Mouse (Mus musculus) hindbrain, postnatal 0 days (tissue): Measurements from ENCODE around the gene Tekt3. TPM values are rescaled to one million over a fixed set of nuclear protein-coding genes. Genes with fewer than 3 reads are reported as not detected.

Experiments
- ATAC-seq: fragments of 200-750 bp; cut with Nextera tagmentation; 2 replicates; pipeline ENCODE4 v1.8.0; 2017; ENCODE audit warnings: mild to moderate bottlenecking, moderate TSS enrichment, moderate library complexity
- DNase-seq: peaks from one replicate; pipeline ENCODE4 v3.0.0-alpha.2; 2015; ENCODE audit warnings: low spot score
- H3K27ac ChIP-seq: fragments of 300-500 bp; sonication (generic); 2 replicates; pipeline ENCODE4 v1.5.1; 2014; ENCODE audit warnings: mild to moderate bottlenecking
- H3K27me3 ChIP-seq: fragments of 300-500 bp; sonication (generic); 2 replicates; pipeline ENCODE4 v1.6.1; 2014; ENCODE audit warnings: low read length, mixed read lengths; ENCODE audit not compliant: insufficient read depth
- H3K36me3 ChIP-seq: fragments of 300-500 bp; sonication (generic); 2 replicates; pipeline ENCODE4 v1.6.1; 2014; ENCODE audit warnings: low read length, mixed read lengths; ENCODE audit not compliant: insufficient read depth
- H3K4me1 ChIP-seq: fragments of 300-500 bp; sonication (generic); 2 replicates; pipeline ENCODE4 v1.6.1; 2014; ENCODE audit warnings: antibody characterized with exemption, low read length, mixed read lengths; ENCODE audit not compliant: insufficient read depth
- H3K4me2 ChIP-seq: fragments of 300-500 bp; sonication (generic); 2 replicates; pipeline ENCODE4 v1.6.1; 2014; ENCODE audit warnings: low read depth, mild to moderate bottlenecking, low read length, moderate library complexity, mixed read lengths
- H3K4me3 ChIP-seq: fragments of 300-500 bp; sonication (generic); 2 replicates; pipeline ENCODE4 v1.5.1; 2014; ENCODE audit warnings: low read length
- H3K9ac ChIP-seq: fragments of 300-500 bp; sonication (generic); replicated peaks from 2 replicates; pipeline ENCODE4 v1.6.1; 2014; ENCODE audit warnings: mild to moderate bottlenecking, low read length, moderate library complexity, mixed read lengths
- H3K9me3 ChIP-seq: fragments of 300-500 bp; sonication (generic); 2 replicates; pipeline ENCODE4 v1.6.1; 2016; ENCODE audit warnings: low read length, mixed read lengths
- CTCF ChIP-seq: IDR thresholded peaks from 2 replicates; pipeline ENCODE4 v1.5.1; 2016; ENCODE audit warnings: antibody characterized with exemption, control low read depth, low read depth
- WGBS: fragments of 180-500 bp; shearing (Covaris S2); extraction: QIAGEN DNeasy Blood & Tissue Kit; methylation state at CpG from one replicate; pipeline ENCODE4 v1.1.7; 2014; 5-methylcytosine and 5-hydroxymethylcytosine counted together
- polyA plus RNA-seq: library from polyadenylated mRNA; unstranded; fragments of >200 nt; fragmentation: Nextera tagmentation; extraction: Ambion mirVana; gene quantifications from 2 replicates; pipeline ENCODE4 v1.2.1, GENCODE M21; 2015
- total RNA-seq: library from RNA; depleted of rRNA; stranded (reverse); fragments of >200 nt; gene quantifications from 2 replicates; pipeline ENCODE4 v1.2.3, GENCODE M21; 2014

Gene Tekt3
- total and polyA plus RNA-seq, 2 experiments from 2014 or later = 0.21 TPM; not detected in 1

DNA sequence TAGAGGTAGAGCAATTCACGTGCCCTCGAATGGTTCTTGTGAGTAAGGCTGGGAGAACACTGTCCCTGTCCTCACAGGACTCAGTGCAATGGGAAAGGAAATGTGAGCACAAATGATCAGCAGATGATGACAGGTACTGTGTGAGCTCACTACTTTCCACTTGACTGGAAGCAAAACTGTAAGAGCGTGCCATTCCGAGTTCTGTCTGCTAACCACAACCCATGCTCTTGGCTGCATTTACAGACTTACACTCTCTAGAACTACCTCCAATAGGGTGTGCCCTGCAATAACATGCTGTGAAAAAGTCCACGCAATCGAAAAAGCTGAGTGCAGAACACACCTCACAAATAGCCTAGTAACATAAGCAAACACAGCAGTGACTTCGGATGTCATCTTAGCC is 5.9 kb upstream of the Tekt3 start:
- Histone ChIP-seq H3K9ac (no peak overlapping the region), H3K27me3 (no peaks in the 10 kb centered on the region), H3K27ac (no peak overlapping the region), H3K4me3 (no peak overlapping the region), H3K4me2 (no peak overlapping the region), H3K36me3 (no peaks in the 10 kb centered on the region), H3K9me3 (no peaks in the 10 kb centered on the region), H3K4me1 (no peaks in the 10 kb centered on the region)
- ATAC-seq = no peak
- 87% methylated on average over 7 of the region's 7 CpGs for WGBS
- DNase-seq = no peak
- no peak for TF ChIP-seq CTCF

DNA sequence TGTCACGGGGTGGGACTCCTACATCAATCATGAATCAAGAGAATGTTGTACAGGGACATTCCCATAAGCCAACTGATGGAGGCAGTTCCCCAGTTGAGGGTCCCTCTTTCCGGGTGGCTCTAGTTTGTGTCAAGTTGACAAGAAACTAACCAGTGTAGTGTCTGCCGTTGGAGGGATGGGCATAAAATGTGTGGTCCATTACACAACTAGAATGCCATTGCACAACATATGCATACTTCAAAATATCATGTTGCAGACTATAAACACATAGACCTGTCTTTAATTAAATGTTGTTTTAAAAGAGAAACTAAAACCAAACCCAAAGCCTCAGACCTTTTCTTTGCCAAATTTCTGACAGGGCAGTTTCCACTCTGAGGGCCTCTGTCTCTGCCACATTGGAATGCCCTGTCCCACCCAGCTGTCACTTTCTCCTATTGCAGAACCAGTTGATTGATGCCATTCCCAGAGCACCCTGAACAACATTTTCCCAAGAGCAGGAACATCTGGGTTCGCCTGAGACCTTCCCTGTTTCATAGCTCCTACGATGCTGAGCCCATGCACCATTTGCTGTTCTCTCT is 3.0 kb upstream of the Tekt3 start:
- no peaks in the 10 kb centered on the region for H3K27me3 ChIP-seq
- no peak overlapping the region for H3K27ac ChIP-seq
- ATAC-seq (no peak), DNase-seq (no peak)
- WGBS = 77% methylated on average over 5 of the region's 5 CpGs
- no peaks in the 10 kb centered on the region for H3K9me3 ChIP-seq
- no peak for TF ChIP-seq CTCF
- no peak overlapping the region for H3K4me2 ChIP-seq
- no peak overlapping the region for H3K4me3 ChIP-seq
- H3K9ac ChIP-seq = no peak overlapping the region
- H3K36me3 ChIP-seq = no peaks in the 10 kb centered on the region
- no peaks in the 10 kb centered on the region for H3K4me1 ChIP-seq

DNA sequence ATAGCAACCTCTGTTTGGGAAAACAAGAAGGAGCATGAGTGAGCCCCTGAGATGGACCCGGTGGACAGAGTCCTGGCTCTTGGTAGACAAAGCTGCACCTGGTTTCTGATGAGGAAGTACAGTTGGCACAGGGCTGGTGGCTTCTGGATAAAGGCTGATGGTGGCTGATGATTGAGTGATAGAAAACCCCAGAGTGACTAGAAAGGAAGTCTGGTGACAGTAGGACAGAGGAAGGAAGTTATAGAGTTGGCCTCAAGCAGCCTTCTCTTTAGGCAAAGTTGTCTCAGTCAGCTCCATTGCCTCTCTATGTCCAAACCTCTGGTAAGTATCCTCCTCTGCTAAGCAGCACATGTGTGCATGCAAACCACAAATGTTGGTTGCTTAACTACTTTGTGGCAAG is 1.5 kb upstream of the Tekt3 start:
- no peaks in the 10 kb centered on the region for H3K36me3 ChIP-seq
- no peaks in the 10 kb centered on the region for H3K27me3 ChIP-seq
- no peaks in the 10 kb centered on the region for H3K9me3 ChIP-seq
- H3K4me3 ChIP-seq = no peak overlapping the region
- no peak for ATAC-seq
- no peak overlapping the region for H3K9ac ChIP-seq
- no peaks in the 10 kb centered on the region for H3K4me1 ChIP-seq
- no peak for TF ChIP-seq CTCF
- DNase-seq = no peak
- H3K4me2 ChIP-seq = no peak overlapping the region
- no peak overlapping the region for H3K27ac ChIP-seq
- WGBS = 94% methylated on average over 1 of the region's 1 CpGs

DNA sequence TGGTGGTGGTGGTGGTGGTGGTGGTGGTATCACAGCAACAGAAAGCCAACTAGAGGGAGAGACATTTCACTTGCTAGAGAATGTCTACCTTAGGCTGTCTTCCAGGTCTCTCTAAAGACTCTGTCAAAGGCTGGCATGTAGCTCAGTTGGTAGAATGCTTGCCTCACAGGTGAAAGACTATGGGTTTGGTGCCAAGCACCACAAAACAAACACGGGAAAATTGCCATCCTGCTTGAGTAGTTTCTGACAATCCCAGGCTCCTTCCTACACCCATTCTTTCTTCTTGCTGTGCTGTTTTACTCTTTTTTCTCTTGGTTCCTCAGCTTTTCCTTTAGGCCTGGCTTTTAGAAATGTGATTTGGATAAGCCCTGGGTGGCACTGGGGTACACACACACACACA is 5.1 kb downstream of the Tekt3 start:
- ATAC-seq (no peak), DNase-seq (no peak)
- Histone ChIP-seq H3K36me3 (no peaks in the 10 kb centered on the region), H3K4me2 (no peak overlapping the region), H3K4me3 (no peak overlapping the region), H3K27ac (no peak overlapping the region), H3K27me3 (no peaks in the 10 kb centered on the region), H3K4me1 (no peaks in the 10 kb centered on the region), H3K9ac (no peak overlapping the region), H3K9me3 (no peaks in the 10 kb centered on the region)
- TF ChIP-seq CTCF = no peak
- 72% methylated on average over 1 of the region's 1 CpGs for WGBS

DNA sequence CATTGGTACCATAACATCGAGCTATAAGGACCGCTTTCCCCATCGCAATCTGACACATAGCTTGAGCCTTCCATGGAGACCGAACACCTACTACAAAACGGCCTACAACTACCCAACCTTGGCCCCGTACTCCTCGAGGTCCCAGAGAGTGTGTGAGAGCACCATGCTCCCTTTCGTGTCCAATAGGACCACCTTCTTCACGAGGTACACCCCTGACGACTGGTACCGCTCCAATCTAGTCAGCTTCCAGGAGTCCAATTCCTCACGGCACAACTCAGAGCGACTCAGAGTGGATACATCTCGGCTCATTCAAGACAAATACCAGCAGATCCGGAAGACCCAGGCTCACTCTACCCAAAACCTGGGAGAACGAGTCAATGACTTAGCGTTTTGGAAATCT is 8.6 kb downstream of the Tekt3 start:
- Histone ChIP-seq H3K36me3 (no peaks in the 10 kb centered on the region), H3K27ac (no peak overlapping the region), H3K4me1 (no peaks in the 10 kb centered on the region), H3K9ac (no peak overlapping the region), H3K27me3 (no peaks in the 10 kb centered on the region), H3K4me3 (no peak overlapping the region), H3K4me2 (no peak overlapping the region), H3K9me3 (no peaks in the 10 kb centered on the region)
- TF ChIP-seq CTCF = no peak
- no peak for DNase-seq
- 93% methylated on average over 17 of the region's 17 CpGs for WGBS
- no peak for ATAC-seq

DNA sequence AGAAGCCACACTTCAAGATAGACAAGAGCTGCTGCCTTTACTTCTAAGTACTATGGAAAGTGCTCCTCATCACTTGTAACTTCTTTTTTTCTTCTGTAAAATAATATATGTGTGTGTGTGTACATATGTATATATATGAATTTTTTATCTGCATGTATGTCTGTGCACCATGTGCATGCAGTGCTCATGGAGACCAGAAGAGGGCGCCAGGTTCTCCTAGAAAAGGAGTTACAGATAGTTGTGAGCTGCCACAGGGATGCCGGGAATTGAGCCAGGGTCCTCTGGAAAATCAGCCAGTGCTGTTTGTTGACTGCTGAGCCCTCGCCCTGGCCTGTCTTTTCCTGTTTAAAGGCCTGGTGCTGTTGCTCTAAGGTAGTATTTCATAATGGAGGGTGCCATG is 23.1 kb downstream of the Tekt3 start:
- H3K27ac ChIP-seq = no peak overlapping the region
- H3K36me3 ChIP-seq = no peaks in the 10 kb centered on the region
- H3K27me3 ChIP-seq = no peaks in the 10 kb centered on the region
- no peaks in the 10 kb centered on the region for H3K4me1 ChIP-seq
- DNase-seq (no peak), ATAC-seq (no peak)
- 0 out of 2 replicates have a peak, but pooled peaks have one; percentile 20 for TF ChIP-seq CTCF
- no peak overlapping the region for H3K9ac ChIP-seq
- no peak overlapping the region for H3K4me3 ChIP-seq
- WGBS = 81% methylated on average over 3 of the region's 3 CpGs
- no peak overlapping the region for H3K4me2 ChIP-seq
- no peaks in the 10 kb centered on the region for H3K9me3 ChIP-seq

DNA sequence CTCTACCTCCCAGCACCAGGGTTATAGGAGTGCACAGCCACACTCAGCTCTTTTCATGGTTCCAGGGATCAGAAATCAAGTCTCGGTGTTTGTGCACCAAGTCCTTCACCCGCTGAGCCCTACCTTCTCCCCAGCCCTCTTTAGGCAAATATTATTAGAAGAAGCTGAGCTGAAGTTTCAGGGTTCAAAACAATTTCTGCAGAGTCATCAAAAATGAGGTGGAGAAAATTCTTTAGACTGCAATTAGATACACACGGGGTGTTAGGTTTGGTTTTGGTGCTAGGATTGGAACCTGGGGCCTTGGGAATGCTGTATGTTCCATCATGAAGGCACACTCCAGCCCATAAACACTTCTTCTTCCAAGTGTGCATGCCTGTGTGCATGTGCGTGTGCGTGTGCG is 27.2 kb downstream of the Tekt3 start:
- DNase-seq (no peak), ATAC-seq (no peak)
- Histone ChIP-seq H3K9me3 (no peaks in the 10 kb centered on the region), H3K27me3 (no peaks in the 10 kb centered on the region), H3K9ac (no peak overlapping the region), H3K4me1 (no peaks in the 10 kb centered on the region), H3K27ac (no peak overlapping the region), H3K4me2 (no peak overlapping the region), H3K4me3 (no peak overlapping the region), H3K36me3 (no peaks in the 10 kb centered on the region)
- TF ChIP-seq CTCF = no peak
- WGBS = 93% methylated on average over 6 of the region's 6 CpGs
